Mouse (Mus musculus) spleen, adult 2 months (tissue): ENCODE results near the gene Cd3e.

Experiments used
- CTCF ChIP-seq: fragments of 200-500 bp; IDR thresholded peaks from 2 replicates; pipeline ENCODE4 v1.5.1; 2011; ENCODE audit warnings: mild to moderate bottlenecking, inconsistent platforms; ENCODE audit not compliant: insufficient read depth, insufficient read length, insufficient replicate concordance; ENCODE audit errors: extremely low read depth
- POLR2A ChIP-seq: fragments of 200-500 bp; IDR thresholded peaks from 2 replicates; pipeline ENCODE4 v1.6.1; 2011; ENCODE audit warnings: low read depth, low read length, inconsistent platforms

- TF ChIP-seq POLR2A = no peak
- TF ChIP-seq CTCF = no peak
Measured at GRCm38 (mm10) chr9:45007404-45007803, 2.0 kb downstream of the Cd3e start.
